Mouse (Mus musculus): ENCODE results near the gene Romo1. TPM values are rescaled to one million over a fixed set of nuclear protein-coding genes. Genes with fewer than 3 reads are reported as not detected.

The Romo1 gene
- total RNA-seq, 1 experiment: 216 TPM

GRCm38 (mm10) chr2:156135695-156136094, 8.1 kb upstream of the Romo1 start:
- peaks cover 2% of the 10 kb centered on the region for H3K36me3 ChIP-seq (ENCODE audit: control insufficient read depth, insufficient read depth, low read length, poor library complexity, severe bottlenecking)
- in situ Hi-C loops (cut with MboI; ENCODE audit: low sequenced_read_pairs in 2 of 2, unreplicated experiment in 2 of 2): no loop called here
- TF ChIP-seq MAFK (IDR thresholded peaks at IDR 0.05; ENCODE audit: insufficient read depth, low read depth, low read length) (no peak), ZC3H11A (IDR thresholded peaks at IDR 0.05; ENCODE audit: borderline replicate concordance, low read depth, low read length) (no peak), CHD2 (IDR thresholded peaks at IDR 0.05; ENCODE audit: low read depth, low read length) (no peak), HCFC1 (IDR thresholded peaks at IDR 0.05; ENCODE audit: borderline replicate concordance, insufficient read depth, low read length) (no peak), ZNF384 (IDR thresholded peaks at IDR 0.05; ENCODE audit: low read depth, low read length) (no peak)
- no peak overlapping the region for H3K27ac ChIP-seq (ENCODE audit: insufficient read depth, low read depth, low read length, poor library complexity, severe bottlenecking)
- H3K4me3 ChIP-seq (ENCODE audit: insufficient read depth in 1 of 2, low read depth in 1 of 2, low read length in 2 of 2, poor library complexity in 1 of 2, severe bottlenecking in 1 of 2): no peak overlapping the region
- no peaks in the 10 kb centered on the region for H3K9me3 ChIP-seq (ENCODE audit: control insufficient read depth, insufficient read depth, low read depth, low read length)
- H3K4me1 ChIP-seq (ENCODE audit: control insufficient read depth in 2 of 2, insufficient read depth in 2 of 2, low read length in 2 of 2, poor library complexity in 1 of 2): peaks cover 0 to 7% of the 10 kb centered on the region in 2 experiments; a peak in 1 of 4 replicates
- no peak overlapping the region for H3K9ac ChIP-seq (ENCODE audit: insufficient read depth, low read depth, low read length, poor library complexity, severe bottlenecking)
- no peak for DNase-seq (ENCODE audit: low read depth, low spot score)

- no peak for DNase-seq (ENCODE audit: low read depth, low spot score)
- Histone ChIP-seq H3K4me3 (ENCODE audit: insufficient read depth in 1 of 2, low read depth in 1 of 2, low read length in 2 of 2, poor library complexity in 1 of 2, severe bottlenecking in 1 of 2) (peak overlapping the region; percentile 78 to 86; a peak in 2 of 4 replicates), H3K9ac (ENCODE audit: insufficient read depth, low read depth, low read length, poor library complexity, severe bottlenecking) (no peak overlapping the region), H3K27ac (ENCODE audit: insufficient read depth, low read depth, low read length, poor library complexity, severe bottlenecking) (no peak overlapping the region), H3K36me3 (ENCODE audit: control insufficient read depth, insufficient read depth, low read length, poor library complexity, severe bottlenecking) (peaks cover 1% of the 10 kb centered on the region), H3K9me3 (ENCODE audit: control insufficient read depth, insufficient read depth, low read depth, low read length) (no peaks in the 10 kb centered on the region), H3K4me1 (ENCODE audit: control insufficient read depth in 2 of 2, insufficient read depth in 2 of 2, low read length in 2 of 2, poor library complexity in 1 of 2) (no peaks in the 10 kb centered on the region)
- TF ChIP-seq HCFC1 (IDR thresholded peaks at IDR 0.05; ENCODE audit: borderline replicate concordance, insufficient read depth, low read length): no peak
- no peak for TF ChIP-seq ZC3H11A (IDR thresholded peaks at IDR 0.05; ENCODE audit: borderline replicate concordance, low read depth, low read length)
- TF ChIP-seq ZNF384 (IDR thresholded peaks at IDR 0.05; ENCODE audit: low read depth, low read length): no peak
- no peak for TF ChIP-seq MAFK (IDR thresholded peaks at IDR 0.05; ENCODE audit: insufficient read depth, low read depth, low read length)
- no peak for TF ChIP-seq CHD2 (IDR thresholded peaks at IDR 0.05; ENCODE audit: low read depth, low read length)
- in situ Hi-C loops (cut with MboI; ENCODE audit: low sequenced_read_pairs in 2 of 2, unreplicated experiment in 2 of 2): no loop called here
These were observed 1.0 kb upstream of the Romo1 start for GRCm38 (mm10) chr2:156142820-156143219.

GRCm38 (mm10) chr2:156143367-156143766, 472 bp upstream of the Romo1 start:
- no peak for DNase-seq (ENCODE audit: low read depth, low spot score)
- Histone ChIP-seq H3K4me1 (ENCODE audit: control insufficient read depth in 2 of 2, insufficient read depth in 2 of 2, low read length in 2 of 2, poor library complexity in 1 of 2) (no peaks in the 10 kb centered on the region), H3K9ac (ENCODE audit: insufficient read depth, low read depth, low read length, poor library complexity, severe bottlenecking) (peak overlapping the region; percentile 84), H3K9me3 (ENCODE audit: control insufficient read depth, insufficient read depth, low read depth, low read length) (no peaks in the 10 kb centered on the region), H3K36me3 (ENCODE audit: control insufficient read depth, insufficient read depth, low read length, poor library complexity, severe bottlenecking) (peaks cover 4% of the 10 kb centered on the region), H3K27ac (ENCODE audit: insufficient read depth, low read depth, low read length, poor library complexity, severe bottlenecking) (no peak overlapping the region; the same call in 1 of the 2 replicates), H3K4me3 (ENCODE audit: insufficient read depth in 1 of 2, low read depth in 1 of 2, low read length in 2 of 2, poor library complexity in 1 of 2, severe bottlenecking in 1 of 2) (peak overlapping the region; percentile 78 to 86)
- no peak for TF ChIP-seq ZNF384 (IDR thresholded peaks at IDR 0.05; ENCODE audit: low read depth, low read length)
- no peak for TF ChIP-seq HCFC1 (IDR thresholded peaks at IDR 0.05; ENCODE audit: borderline replicate concordance, insufficient read depth, low read length)
- TF ChIP-seq CHD2 (IDR thresholded peaks at IDR 0.05; ENCODE audit: low read depth, low read length): no peak
- no peak for TF ChIP-seq ZC3H11A (IDR thresholded peaks at IDR 0.05; ENCODE audit: borderline replicate concordance, low read depth, low read length)
- TF ChIP-seq MAFK (IDR thresholded peaks at IDR 0.05; ENCODE audit: insufficient read depth, low read depth, low read length): no peak
- in situ Hi-C loops (cut with MboI; ENCODE audit: low sequenced_read_pairs in 2 of 2, unreplicated experiment in 2 of 2): no loop called here

GRCm38 (mm10) chr2:156145486-156146130, 1.8 kb downstream of the Romo1 start:
- in situ Hi-C loops (cut with MboI; ENCODE audit: low sequenced_read_pairs in 2 of 2, unreplicated experiment in 2 of 2): no loop called here
- no peak for DNase-seq (ENCODE audit: low read depth, low spot score)

More at GRCm38 (mm10) chr2:156145486-156146130, 1.8 kb downstream of the Romo1 start:
- no peak for TF ChIP-seq ZC3H11A (IDR thresholded peaks at IDR 0.05; ENCODE audit: borderline replicate concordance, low read depth, low read length)
- no peak for TF ChIP-seq CHD2 (IDR thresholded peaks at IDR 0.05; ENCODE audit: low read depth, low read length)
- no peak for TF ChIP-seq HCFC1 (IDR thresholded peaks at IDR 0.05; ENCODE audit: borderline replicate concordance, insufficient read depth, low read length)
- no peak for TF ChIP-seq ZNF384 (IDR thresholded peaks at IDR 0.05; ENCODE audit: low read depth, low read length)
- TF ChIP-seq MAFK (IDR thresholded peaks at IDR 0.05; ENCODE audit: insufficient read depth, low read depth, low read length): no peak
- Histone ChIP-seq H3K4me1 (ENCODE audit: control insufficient read depth in 2 of 2, insufficient read depth in 2 of 2, low read length in 2 of 2, poor library complexity in 1 of 2) (no peaks in the 10 kb centered on the region), H3K9me3 (ENCODE audit: control insufficient read depth, insufficient read depth, low read depth, low read length) (no peaks in the 10 kb centered on the region), H3K27ac (ENCODE audit: insufficient read depth, low read depth, low read length, poor library complexity, severe bottlenecking) (no peak overlapping the region), H3K36me3 (ENCODE audit: control insufficient read depth, insufficient read depth, low read length, poor library complexity, severe bottlenecking) (peaks cover 6% of the 10 kb centered on the region), H3K9ac (ENCODE audit: insufficient read depth, low read depth, low read length, poor library complexity, severe bottlenecking) (no peak overlapping the region), H3K4me3 (ENCODE audit: insufficient read depth in 1 of 2, low read depth in 1 of 2, low read length in 2 of 2, poor library complexity in 1 of 2, severe bottlenecking in 1 of 2) (no peak overlapping the region)

Data from ES-E14 (cell line).